Mouse (Mus musculus): ENCODE measurements around the gene Gm14322. TPM values are rescaled to one million over a fixed set of nuclear protein-coding genes. Genes with fewer than 3 reads are reported as not detected.
"Not testable (repeated sequence)": the region's sequence is repeated elsewhere in the genome, so short reads cannot be mapped to it uniquely, and the experiment has no call there.

Gene Gm14322
- 10 to 100 TPM; 20.4 to 35.5 (median 31.3) TPM for total RNA-seq (2022)

DNA sequence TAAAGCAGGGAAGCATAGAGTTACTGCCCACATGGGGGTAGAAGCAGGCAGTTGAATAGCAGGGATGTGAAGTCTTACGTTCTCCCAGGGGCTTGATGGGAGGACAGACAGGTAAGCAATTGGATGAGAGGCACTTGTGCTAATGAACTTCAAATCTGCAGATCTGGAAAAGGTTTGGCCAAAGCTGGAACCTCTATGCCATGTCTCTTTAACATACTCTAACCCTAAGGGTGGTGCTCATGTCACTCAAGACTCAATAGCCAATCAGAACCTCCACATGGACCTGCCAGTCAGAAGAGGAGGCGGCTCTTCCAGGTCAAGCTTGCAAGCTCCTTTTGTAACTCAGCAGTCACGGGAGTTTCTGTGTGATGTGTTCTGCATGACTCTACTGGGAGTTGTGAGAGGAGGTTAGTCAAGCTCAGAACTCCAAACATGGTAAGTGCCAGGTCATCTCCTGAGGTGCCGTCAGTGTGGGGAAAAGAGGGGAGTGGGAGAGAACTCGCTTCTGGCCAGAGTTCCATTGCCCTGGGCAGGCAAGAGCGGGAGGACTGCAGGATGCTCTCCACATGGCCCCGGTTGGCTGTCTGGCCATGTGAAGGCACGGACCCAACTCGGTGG lies at the start of gene Gm14322:
Gene Gm14322 (plus strand): TSS at position 348 of the 618 bp plus-strand sequence.
- DNase-seq (ENCODE audit: low spot score in 2 of 2), result peak; percentile 4 to 26

GRCm38 (mm10) chr2:177741487-177741886 lies 17.6 kb upstream of the Gm14322 start:
- not testable (repeated sequence) for DNase-seq (ENCODE audit: low spot score in 2 of 2)

DNA sequence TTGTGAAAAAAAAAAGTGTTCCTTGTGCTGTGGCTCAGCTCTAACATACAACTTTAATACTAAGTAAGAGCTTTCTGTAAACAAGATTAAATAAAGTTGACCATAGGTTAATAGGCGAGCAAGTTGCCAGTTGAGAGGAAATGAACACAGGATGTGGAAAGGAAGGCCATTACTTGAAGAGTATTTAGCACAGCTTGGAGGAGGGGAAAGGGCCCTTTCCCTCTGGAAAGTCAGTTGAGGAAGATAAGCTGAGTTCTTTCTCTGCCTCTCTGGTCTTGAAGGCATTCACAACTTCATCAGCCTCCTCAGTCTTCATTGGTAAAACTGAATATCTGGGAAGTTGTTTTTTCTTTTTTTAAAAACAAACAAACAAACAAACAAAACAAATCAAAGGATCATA lies 28.3 kb downstream of the Gm14322 start:
- DNase-seq (ENCODE audit: low spot score in 2 of 2), result not testable (repeated sequence)

- not testable (repeated sequence) for DNase-seq (ENCODE audit: low spot score in 2 of 2)
These were observed 47.1 kb downstream of the Gm14322 start for GRCm38 (mm10) chr2:177806170-177806569.

Other genes starting within 250 kb of the Gm14322 start
- gene Gm14406, start 181.1 kb upstream of the Gm14322 start, total RNA-seq (2022), result under 1 TPM in 2 of 4 experiments, not detected in 2; 0.27 to 0.46 TPM
- 100 to 1,000 TPM; 108 to 151 (median 122) TPM for gene Gm14325, start 81.0 kb downstream of the Gm14322 start, total RNA-seq (2022)
- gene Gm14327, start 137.8 kb downstream of the Gm14322 start, total RNA-seq (2022), result 1 to 10 TPM; 2.5 to 5.5 (median 4.8) TPM
- gene Zfp972, start 166.3 kb downstream of the Gm14322 start, total RNA-seq (2022), result under 1 TPM in 3 of 4 experiments, not detected in 1; 0.76 to 0.94 (median 0.82) TPM
- gene Gm14326, start 198.0 kb downstream of the Gm14322 start, total RNA-seq (2022), result 10 to 100 TPM; 36.0 to 51.9 (median 39.5) TPM

Data from gastrocnemius, adult 8-10 months (tissue).